Mouse (Mus musculus): ENCODE data around the gene Hspb2.
A peak's percentile ranks its signal among the peaks of the same experiment; 100 is the strongest.

Gene Hspb2

GRCm38 (mm10) chr9:50746214-50746677 lies 5.9 kb downstream of the Hspb2 start, which contains the start of gene 2310030G06Rik:
Gene 2310030G06Rik, minus strand, starts transcription at chr9:50746536.
- peak; percentile 72 to 83 for DNase-seq

- DNase-seq = peak in 1 of 2 experiments; percentile 33
These were observed 6.3 kb downstream of the Hspb2 start for GRCm38 (mm10) chr9:50745806-50746205.

- DNase-seq = no peak
These were observed 9.4 kb downstream of the Hspb2 start for GRCm38 (mm10) chr9:50742744-50743143.

GRCm38 (mm10) chr9:50742261-50742660 lies 9.9 kb downstream of the Hspb2 start:
- DNase-seq = no peak

GRCm38 (mm10) chr9:50740867-50741784 lies 11.0 kb downstream of the Hspb2 start:
- DNase-seq = no peak

- peak; percentile 96 to 97 for DNase-seq
These were observed 13.0 kb downstream of the Hspb2 start, which contains the start of gene Dixdc1 for GRCm38 (mm10) chr9:50738914-50739870. Gene Dixdc1, minus strand, starts transcription at chr9:50739517.

- DNase-seq = peak; percentile 66 to 74
These were observed 17.2 kb downstream of the Hspb2 start for GRCm38 (mm10) chr9:50734989-50735388.

- no peak for DNase-seq
These were observed 19.6 kb downstream of the Hspb2 start for GRCm38 (mm10) chr9:50732560-50732959.

GRCm38 (mm10) chr9:50729600-50729999 lies 22.6 kb downstream of the Hspb2 start:
- peak in 1 of 2 experiments; percentile 26 for DNase-seq

- DNase-seq = peak; percentile 83 to 89
These were observed 24.1 kb downstream of the Hspb2 start for GRCm38 (mm10) chr9:50727925-50728651.

GRCm38 (mm10) chr9:50727171-50727924 lies 24.8 kb downstream of the Hspb2 start:
- DNase-seq = no peak

GRCm38 (mm10) chr9:50725921-50726590 lies 26.1 kb downstream of the Hspb2 start:
- DNase-seq = no peak

- DNase-seq = no peak
These were observed 27.4 kb downstream of the Hspb2 start for GRCm38 (mm10) chr9:50724661-50725330.

GRCm38 (mm10) chr9:50724147-50724546 lies 28.0 kb downstream of the Hspb2 start:
- DNase-seq = no peak

- DNase-seq = peak; percentile 61 to 70
These were observed 28.7 kb downstream of the Hspb2 start for GRCm38 (mm10) chr9:50723406-50723805.

GRCm38 (mm10) chr9:50722451-50722911 lies 29.7 kb downstream of the Hspb2 start:
- no peak for DNase-seq

GRCm38 (mm10) chr9:50721061-50721460 lies 31.1 kb downstream of the Hspb2 start:
- DNase-seq = peak in 1 of 2 experiments; percentile 45

GRCm38 (mm10) chr9:50718878-50719277 lies 33.3 kb downstream of the Hspb2 start:
- no peak for DNase-seq

- no peak for DNase-seq
These were observed 38.0 kb downstream of the Hspb2 start for GRCm38 (mm10) chr9:50714188-50714587.

GRCm38 (mm10) chr9:50711337-50711736 lies 40.8 kb downstream of the Hspb2 start:
- DNase-seq = no peak

Measured in kidney, postnatal 4 days (tissue).